Mouse (Mus musculus) testis, adult 2 months (tissue): ENCODE data around the gene Man1c1.

Source experiments
- CTCF ChIP-seq: fragments of 200-500 bp; IDR thresholded peaks from 2 replicates; pipeline ENCODE4 v1.5.1; 2012; ENCODE audit warnings: low read depth, mild to moderate bottlenecking, inconsistent platforms, low read length, moderate library complexity; ENCODE audit not compliant: control insufficient read depth, insufficient read depth, insufficient replicate concordance
- POLR2A ChIP-seq: fragments of 200-500 bp; IDR thresholded peaks from 2 replicates; pipeline ENCODE4 v1.6.1; 2012; ENCODE audit warnings: low read depth, mild to moderate bottlenecking, inconsistent platforms, low read length, moderate library complexity; ENCODE audit not compliant: control insufficient read depth

DNA sequence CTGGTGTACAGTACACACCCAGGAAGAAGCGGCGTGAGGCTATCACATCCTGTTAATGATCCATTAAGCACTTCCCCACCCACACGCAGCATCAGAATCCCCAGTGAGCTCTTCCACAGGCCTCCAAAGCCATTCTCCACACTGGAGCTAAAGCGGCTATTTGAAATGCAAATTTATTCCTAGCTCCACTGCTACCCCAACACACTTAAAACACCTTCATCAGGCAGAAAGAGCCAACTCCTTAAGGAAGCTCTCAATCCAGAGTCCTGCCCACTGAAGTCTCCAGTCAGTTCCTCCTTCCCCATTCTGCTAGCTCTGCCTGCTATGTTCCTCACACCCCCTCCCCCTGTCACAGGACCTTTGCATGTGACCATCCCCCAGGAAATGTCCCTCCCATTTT is 51.4 kb downstream of the Man1c1 start:
- no peak for TF ChIP-seq CTCF
- no peak for TF ChIP-seq POLR2A
